Mouse (Mus musculus): ENCODE measurements at regions not wholly inside any gene's neighbourhood (a gene's known extent, or its start where the extent isn't known, plus 50 kb on each side); places are given as distances from the start of the nearest gene placed in this dataset.

DNA sequence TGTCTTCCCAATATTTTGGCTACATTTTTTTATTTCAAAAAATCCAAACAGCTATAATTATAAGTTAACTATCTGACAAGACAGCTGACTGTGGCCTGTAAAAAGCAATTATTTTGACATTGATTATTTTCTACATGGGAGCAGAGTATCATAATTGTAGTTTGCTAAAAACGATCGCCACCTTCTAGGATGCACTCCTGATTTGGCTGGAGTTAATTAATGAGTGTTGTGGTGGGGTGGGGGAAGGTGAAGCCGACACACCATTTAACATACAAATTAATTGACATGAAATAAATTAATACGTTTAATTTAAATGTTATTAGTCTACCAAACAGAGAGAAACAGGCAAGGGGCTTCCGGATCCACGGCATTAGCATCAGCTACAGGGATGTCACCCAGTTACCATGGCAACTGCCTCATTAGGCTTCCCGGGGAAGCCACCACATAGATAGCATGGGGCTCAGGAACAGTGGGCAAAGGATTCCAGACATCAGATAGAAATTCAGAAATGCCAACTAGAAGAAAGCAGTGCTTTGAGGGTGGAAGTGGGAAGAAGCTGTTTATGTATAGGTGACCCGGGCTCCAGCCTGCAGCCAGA is 255.9 kb downstream of the Prdm2 start:
- DNase-seq, result no peak

DNA sequence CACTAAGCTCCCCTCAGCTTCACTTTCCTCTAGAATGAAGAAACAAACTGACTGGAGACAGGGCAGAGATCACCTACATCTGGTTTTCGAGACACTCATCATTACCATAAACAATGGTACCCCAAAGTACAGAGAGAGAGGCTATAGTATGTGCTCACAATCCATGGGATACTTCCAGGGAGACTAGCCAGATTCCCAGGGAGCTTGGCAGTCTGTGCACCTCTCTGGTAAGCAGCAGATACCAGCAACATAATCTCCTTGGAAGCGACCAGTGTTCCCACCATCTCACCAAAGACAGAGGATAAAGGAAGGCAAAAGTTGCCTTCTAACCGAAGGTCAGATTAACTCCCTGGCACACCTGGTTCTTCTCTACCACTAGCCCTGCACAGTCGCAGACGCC is 256.4 kb downstream of the Prdm2 start:
- DNase-seq, result no peak

DNA sequence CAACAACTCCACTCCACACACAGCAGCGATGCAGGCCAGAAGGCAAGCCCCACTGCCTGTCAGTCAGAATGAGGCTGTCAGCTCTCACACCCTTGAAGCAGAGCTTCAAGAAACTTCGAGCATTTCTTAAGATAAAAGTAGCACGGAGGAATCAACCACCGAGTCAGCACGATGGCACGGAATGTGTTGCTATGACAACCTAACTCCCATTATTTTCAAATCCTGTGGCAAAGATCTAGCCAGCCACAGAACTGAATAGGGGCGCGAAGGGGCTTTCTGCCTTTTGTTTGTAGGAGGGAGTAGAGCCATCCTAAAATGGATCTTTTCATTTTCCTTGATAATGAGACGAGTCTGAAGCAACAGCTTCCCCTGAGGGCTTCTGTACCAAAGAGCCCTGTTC is 259.1 kb downstream of the Prdm2 start:
- DNase-seq, result no peak

DNA sequence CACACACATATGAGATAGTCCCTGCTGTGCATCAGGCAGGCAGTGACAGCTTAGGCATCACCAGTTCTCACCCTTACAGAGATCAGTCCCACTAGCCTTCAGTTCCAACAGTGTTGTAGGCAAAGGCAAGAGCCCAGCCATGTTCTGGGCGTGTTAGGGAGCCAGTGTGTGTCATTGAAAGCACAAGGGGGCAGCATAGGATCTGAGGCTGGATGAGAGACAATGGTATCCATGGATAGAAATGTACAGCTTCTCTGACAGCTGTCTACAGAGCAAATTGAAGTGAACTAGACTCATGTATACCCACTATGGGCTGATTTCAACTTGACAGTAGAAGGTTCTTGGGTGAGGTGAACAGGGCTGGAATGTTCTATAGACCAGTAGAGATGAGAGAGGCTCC is 259.9 kb downstream of the Prdm2 start:
- DNase-seq, result no peak

DNA sequence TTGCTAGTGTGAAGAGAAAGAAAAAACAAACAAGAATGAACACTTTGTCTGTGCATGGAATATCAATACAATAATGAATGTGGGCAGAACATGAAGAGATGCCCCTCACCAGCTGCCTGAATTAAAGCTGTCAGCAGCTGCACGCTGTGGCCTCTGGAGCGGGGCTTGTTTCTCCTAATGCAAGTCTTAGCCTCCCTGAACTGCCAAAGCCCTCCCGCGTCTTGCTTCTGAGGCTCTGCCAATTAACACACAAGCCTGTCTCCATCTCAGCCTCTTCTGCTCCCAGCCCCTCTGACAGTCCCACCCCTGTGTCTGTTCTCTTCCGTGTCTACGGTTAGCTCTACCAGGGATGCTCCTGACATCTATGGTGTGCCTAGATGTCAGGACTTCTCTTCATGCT is 265.1 kb downstream of the Prdm2 start:
- DNase-seq, result no peak

DNA sequence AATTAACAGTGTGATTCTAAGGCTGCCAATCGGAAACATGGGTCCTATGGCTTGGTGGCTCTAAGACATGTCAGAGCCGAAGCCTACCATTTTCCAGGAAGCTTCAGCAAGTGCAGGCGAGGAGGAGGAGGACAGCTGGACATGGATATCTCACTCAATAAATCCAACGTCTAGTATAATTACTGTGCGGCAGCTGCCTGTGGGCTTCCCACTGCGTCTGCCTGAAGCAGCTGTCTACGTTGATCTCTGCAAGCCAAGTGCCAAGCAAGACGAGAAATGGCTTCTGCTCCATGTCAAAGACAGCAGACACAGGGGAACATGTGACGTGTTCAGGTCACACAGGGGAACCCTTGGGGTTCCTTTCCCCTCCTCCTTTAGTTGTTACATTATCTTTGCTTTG is 279.2 kb downstream of the Prdm2 start:
- no peak for DNase-seq

DNA sequence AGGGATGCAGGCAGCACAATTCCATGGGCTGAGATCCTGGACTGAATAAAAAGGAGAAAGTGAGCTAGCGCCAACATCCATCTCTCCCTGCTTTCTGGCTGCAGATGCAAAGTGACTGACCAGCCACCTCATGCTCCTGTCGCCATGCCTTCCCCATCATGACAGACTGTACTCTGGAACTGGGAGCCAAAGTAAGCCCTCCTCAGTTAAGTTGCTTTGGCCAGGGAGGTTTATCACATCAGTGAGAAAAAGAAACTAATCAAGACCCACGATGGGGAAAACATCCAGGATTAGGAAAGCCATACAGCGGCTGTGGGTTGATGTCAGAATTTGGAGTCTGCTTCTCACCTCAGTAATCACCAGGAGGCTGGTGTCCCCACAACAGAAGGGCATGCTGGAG is 283.6 kb downstream of the Prdm2 start:
- DNase-seq, result no peak

DNA sequence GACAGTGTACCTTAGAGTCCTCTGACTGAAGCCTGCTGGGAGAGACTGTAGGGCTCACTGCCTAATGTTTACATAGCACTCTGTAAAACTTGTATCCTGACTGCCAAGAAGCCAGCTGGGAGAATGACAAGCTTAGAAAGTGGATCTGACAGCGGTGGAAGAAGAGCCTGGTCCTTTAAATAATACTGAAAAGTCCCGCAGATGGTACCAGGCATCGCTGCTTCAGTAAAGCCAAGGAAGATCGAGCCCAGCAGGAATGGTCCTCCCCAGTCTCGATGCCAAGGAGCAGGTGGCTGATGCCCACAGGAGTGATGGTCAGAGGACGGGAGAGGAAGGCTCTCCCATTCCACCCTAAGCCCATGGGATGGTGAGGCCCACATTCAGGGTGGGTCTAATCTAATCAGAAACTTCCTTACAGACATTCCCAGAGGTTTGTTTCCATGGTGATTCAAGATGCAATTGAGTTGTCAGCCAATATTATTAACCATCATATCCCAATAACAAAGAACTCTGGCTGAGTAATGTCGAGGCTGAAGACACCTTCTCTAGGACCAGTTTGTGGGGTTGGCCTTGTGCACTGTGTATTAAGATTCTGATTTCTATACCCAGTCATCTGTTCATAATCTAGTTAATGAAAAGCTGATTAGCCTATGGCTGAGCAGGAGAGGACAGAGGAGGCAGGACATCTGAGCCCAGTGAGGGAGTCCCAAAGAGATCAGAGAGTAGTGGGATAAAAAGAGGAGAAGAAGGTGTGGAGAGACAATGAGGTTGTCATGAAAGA is 285.3 kb downstream of the Prdm2 start:
- no peak for DNase-seq

DNA sequence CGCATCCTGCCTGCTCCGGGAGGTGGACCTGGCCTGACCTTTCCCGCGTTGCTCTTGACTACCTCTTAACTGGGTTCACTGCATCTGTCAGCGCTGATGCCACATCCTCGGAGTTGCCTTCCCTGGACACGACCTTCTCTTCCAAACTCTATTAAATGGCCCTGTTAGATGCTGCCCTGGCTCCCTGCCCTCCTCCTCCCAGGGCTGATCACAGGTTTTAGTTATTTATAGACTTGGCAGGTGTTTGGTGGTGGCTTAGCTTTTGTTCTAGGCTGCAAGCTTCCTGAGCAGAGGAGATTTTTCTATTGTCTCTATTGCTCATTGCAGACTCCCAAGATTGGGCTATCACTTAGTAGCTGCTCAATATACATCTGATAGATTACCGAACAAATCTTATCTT is 287.7 kb downstream of the Prdm2 start:
- DNase-seq, result no peak

DNA sequence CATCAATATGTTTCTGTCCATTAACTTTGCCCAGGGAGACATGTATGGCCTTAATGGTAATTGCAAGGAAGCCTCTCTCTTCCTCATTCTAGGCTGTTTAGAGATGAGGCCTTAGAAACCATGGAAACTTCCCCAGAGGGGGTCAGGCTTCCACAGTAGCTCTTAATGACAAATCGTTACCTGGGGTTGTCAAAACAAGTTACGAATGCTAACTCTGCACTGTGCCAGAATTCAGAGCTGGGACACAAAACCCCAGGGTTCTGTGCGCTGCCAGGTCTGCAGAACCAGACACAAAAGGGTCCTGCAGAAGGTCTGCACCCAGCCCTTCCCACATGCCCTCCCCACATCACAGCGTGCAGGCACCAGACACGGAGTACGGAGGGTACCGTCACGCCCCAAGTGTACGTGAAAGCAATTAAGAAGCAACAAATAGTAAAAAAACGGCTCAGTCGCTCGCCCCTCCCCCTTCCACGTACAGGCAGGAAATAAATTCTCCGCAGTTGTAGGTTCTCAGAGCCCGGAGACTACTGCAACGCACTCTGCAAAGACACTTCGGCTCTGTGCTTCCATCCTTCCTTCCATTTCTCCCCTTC is 303.3 kb downstream of the Prdm2 start:
- DNase-seq, result no peak

DNA sequence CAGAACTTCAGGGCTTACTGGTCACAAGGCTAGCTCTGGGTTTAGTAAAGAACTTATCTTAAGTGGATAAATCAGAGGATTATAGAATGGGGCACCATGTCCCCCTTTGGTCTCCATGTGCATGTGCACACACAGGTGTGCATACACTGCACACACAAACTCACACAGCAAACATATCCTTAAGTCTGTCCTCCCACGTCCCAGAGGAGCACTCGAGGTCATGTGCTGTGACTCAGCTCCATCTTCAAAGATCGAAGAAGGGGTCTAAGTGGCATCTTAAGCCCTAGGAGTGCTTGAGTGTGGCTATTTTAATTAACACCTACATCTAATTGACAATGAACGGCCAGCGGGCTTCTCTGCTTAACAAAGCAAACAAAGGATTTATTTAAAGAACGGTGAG is 304.0 kb downstream of the Prdm2 start:
- no peak for DNase-seq

DNA sequence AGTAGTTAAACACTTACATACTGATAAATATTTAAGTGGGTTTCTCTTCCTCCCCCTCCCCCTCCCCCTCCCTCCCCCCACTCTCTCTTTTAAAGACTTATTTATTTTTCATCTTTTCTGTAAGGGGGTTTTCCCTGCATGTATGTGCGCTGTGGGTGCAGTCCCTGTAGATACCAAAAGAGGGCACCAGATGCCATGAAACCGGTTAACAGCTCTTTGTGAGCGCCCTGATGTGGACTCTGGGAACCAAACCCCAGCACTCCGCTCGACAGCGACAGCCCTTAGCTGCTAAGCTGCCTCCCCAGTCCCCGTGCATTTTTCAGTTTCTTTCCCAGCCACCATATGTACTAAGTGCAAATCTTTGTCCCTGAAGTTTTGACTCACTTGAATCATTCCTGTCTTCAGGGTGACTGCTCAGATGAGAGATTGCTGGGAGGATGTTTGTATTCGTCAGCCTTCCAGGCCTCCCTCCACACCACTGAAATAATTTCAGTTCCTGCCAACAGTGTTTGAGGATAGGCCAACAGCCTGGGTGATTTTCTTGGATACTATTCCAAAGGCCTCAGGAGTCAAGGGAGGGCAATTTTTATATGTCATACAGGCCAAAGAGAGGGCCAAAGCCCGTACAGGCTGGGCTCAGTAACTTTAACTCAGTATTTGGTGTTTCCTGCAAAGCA is 309.3 kb downstream of the Prdm2 start:
- no peak for DNase-seq

DNA sequence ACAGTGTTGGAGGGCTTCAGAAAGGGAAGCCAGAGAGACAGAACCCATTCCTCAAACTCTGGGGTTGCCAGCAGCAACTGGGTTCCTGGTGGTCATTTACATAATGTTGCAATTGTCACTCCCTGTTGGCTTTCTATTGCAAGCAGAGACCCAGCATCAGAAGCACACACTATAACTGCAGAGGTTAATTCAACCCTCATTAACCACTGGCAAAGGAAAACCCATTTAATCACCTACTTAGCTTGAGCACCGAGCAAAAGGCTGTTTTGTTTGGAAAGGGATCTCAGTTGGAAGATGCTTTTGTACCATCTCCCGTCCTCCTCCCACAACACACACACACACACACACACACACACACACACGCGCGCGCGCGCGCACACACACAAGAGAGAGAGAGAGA is 312.0 kb downstream of the Prdm2 start:
- DNase-seq, result no peak

DNA sequence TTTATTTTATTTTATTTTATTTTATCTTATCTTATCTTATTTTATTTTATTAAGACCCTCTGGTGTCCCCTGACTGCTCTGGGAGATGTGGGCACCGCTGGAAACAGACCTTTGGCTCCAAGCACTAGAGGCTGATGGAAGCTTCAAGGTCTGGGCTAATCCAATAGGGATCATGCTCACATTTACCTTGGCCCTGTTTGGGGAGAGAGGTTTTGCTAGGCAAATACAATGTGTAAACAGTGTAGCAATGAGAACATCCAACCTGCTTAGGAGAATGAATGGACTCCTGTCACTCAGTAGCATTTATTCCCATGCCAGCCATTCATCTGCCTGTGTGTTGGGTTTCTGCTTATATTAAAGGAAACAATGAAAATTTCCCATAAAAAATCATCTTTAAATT is 313.8 kb downstream of the Prdm2 start:
- no peak for DNase-seq

DNA sequence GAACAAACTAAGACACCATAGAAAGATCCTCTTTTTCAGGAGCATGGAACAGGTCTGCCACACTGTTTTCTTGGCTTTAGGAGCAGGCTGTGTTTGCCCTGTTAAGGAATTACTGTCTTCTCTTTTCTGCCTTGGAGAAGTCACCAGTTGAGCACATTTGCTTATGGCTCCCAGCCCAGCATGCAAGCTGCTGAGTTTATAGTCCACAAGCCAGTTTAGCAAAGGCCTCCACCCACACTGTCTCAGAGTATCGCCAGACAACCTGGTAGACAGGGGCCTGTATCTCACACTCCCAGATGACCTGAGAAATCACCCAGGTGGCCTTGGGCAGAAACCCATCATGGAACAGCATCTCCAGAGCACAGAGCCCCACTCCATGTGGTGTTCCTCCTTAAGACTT is 322.1 kb downstream of the Prdm2 start:
- DNase-seq, result no peak

DNA sequence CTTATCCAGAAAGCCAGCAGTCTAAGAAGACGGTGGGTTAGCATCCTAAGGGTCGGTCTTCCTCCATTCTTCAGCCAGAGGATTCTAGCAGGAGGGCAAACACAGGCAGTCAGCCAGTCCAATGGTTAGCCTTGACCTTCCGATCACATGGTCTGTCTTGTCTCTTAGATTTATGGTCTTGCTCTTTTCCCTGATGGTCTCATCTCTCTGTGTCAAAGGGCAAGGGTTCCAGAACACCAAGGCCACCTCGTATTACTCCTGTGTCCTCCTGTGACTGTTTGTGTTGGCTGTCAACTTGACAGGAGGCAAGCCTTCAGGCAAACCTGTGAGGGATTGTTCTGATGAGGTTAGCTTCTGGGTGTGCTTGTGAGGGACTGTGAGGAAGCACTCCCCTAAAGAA is 323.9 kb downstream of the Prdm2 start:
- DNase-seq, result no peak

DNA sequence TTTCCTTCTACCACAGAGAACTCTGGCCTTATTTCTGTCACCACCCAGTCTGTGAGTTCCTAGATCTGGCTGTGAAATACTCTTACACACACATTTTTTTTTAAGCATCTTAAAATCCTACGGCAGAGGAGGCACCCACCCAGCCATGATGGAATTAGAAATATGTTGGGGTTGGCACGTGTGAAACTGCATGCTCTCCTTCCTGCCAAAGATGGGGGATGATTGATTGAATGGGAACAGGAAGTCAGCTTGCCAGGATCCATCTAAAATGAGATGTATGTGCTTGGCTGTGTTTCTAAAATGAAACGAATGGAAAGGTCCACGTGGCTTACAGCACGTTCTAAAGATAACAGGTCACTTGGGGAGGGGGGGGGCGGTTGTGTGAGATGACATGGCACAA is 324.9 kb downstream of the Prdm2 start:
- DNase-seq, result no peak

DNA sequence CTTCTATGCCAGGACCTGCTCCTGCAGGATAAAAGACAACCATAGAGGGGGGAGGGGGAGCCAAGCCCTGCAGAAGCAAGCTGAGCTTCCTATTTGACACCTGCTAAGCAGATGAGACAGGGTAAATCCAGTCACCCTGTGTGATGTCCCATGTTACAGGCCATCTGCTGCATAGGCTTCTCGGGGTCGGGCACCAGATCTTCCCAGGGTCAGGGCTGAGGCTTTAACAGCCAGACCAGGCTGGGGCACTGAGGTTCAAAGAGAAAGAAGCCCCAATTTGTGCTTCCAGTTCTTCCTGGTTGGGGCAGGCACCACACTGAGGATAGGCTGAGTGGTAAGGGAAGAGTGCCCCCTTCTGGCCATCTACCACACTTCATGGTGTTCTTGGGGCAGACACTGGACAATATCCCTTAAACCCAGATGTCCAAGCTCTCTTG is 332.5 kb downstream of the Prdm2 start:
- DNase-seq, result peak; percentile 64 to 76

DNA sequence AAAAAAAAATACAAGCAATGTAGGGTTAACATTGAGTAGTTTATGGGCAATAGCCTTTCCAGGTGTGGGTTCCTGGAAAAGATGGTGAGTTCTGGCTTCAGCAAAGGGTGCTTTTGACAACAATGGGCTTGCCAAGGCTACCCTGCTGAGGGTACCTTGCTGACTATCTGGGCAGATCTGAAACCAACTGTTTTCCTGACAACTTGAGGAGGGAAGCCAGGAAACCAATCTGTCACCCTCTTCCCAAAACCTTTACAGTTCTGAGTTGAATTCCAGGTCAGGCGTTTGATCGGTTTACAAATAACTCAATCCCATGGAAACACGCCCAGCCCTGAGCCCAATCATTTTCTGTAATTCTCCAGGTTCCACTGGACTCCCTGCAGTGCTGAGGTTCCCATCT is 336.6 kb downstream of the Prdm2 start:
- no peak for DNase-seq

DNA sequence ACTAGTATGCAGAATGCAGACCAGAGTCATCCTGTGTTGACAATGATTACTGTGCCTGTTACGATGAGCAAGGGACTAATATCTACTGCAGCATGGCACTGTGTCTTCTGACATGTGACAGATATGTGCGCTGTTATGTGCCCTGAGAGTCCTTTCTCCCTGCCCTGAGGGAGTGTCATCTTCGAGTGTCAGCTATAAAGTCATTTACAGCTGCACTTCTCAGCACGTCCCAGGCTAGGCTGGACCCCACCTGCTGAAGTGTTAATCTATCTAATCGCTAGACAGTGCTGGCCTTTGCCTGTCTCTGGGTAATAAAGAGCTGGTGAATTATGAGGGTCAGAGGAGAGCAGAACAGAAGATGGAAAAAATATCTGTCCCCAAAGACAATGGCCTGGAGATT is 337.7 kb downstream of the Prdm2 start:
- DNase-seq, result no peak

DNA sequence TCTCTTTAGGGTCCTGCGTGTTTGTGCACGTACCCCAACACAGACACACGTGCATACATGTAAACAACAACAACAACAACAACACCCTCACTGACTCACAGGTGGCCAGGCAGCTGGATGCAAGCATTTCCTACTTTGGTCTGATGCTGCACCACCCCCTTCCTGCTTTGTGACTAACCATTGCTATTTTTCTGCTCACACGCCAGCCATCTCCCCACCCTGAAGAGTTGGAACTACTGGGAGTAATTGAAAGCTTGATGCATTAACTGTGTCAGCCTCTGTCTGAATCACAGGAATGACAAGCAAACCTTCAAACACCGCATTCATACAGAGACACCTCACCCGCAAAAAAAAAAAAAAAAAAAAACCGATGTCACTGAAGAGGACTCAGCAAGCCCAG is 346.5 kb downstream of the Prdm2 start:
- no peak for DNase-seq

DNA sequence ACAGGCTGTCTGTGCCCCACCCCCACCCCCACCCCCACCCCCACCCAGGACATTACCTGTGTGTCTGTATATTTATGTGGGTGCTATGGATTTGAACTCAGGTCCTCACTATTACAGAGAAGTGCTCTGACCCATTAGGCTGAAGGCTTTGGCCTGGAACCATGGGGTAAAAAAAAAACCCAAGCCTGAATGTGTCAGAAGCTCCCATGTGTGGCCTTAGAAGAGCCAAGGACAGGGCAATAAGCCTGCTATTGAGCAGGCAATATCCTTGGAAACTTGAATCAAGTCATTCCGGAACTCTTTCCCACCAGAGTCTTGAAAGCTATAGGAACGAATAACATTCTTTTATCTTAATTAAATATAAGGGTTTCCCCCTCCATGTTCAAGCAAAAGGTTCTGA is 347.2 kb downstream of the Prdm2 start:
- DNase-seq, result no peak

DNA sequence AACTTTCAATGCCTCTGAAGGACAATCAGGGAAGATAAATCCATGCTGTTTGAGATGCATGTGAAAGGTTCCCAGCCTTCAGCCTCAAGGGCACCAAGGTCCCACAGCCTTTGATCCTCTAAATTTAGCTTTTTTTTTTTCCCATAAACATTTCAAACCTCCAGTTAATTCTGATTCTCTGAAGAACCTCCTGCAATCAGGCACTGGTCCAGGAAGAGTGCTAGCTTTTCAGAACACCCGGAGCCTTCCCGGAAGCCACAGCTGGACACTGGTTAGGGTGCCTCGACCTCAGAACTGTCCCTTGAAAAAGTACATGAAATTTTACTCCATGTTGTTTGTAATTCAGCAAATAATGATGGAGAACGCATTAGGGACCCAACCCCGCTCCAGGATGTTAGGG is 348.9 kb downstream of the Prdm2 start:
- DNase-seq, result peak; percentile 25 to 41

DNA sequence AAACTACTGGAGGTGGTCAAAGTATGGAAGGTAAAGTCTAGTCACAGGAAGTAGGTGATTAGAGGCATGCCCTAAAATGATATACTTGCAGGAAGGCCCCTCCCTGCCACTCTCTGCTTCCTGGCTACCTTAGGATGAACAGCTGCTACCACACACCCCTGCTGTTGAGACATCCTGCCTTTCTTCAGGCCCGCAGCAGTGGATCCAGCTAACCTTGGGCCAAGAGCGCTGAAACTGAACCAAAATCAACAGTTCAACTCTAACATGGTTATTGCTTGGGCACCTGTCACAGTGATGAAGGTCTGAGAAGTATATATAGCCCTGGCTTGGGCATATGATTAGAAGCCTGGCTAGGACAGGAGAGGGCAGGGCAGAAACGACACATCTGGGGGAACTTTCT is 352.4 kb downstream of the Prdm2 start:
- no peak for DNase-seq

All from kidney, postnatal 25 days (tissue).